Mouse (Mus musculus) thymus, postnatal 0 days (tissue): ENCODE results near the gene Naxd. TPM values are rescaled to one million over a fixed set of nuclear protein-coding genes. Genes with fewer than 3 reads are reported as not detected.
"Not testable (repeated sequence)": the region's sequence is repeated elsewhere in the genome, so short reads cannot be mapped to it uniquely, and the experiment has no call there.

Source experiments
- DNase-seq: peaks from one replicate; pipeline ENCODE4 v3.0.0-alpha.2; 2015; ENCODE audit warnings: low spot score
- polyA plus RNA-seq: library from polyadenylated mRNA; unstranded; fragments of >200 nt; fragmentation: Nextera tagmentation; extraction: Ambion mirVana; gene quantifications from 2 replicates; pipeline ENCODE4 v1.2.1, GENCODE M21; 2015

Gene Naxd
- polyA plus RNA-seq = 143 and 161 TPM in 2 replicates

DNA sequence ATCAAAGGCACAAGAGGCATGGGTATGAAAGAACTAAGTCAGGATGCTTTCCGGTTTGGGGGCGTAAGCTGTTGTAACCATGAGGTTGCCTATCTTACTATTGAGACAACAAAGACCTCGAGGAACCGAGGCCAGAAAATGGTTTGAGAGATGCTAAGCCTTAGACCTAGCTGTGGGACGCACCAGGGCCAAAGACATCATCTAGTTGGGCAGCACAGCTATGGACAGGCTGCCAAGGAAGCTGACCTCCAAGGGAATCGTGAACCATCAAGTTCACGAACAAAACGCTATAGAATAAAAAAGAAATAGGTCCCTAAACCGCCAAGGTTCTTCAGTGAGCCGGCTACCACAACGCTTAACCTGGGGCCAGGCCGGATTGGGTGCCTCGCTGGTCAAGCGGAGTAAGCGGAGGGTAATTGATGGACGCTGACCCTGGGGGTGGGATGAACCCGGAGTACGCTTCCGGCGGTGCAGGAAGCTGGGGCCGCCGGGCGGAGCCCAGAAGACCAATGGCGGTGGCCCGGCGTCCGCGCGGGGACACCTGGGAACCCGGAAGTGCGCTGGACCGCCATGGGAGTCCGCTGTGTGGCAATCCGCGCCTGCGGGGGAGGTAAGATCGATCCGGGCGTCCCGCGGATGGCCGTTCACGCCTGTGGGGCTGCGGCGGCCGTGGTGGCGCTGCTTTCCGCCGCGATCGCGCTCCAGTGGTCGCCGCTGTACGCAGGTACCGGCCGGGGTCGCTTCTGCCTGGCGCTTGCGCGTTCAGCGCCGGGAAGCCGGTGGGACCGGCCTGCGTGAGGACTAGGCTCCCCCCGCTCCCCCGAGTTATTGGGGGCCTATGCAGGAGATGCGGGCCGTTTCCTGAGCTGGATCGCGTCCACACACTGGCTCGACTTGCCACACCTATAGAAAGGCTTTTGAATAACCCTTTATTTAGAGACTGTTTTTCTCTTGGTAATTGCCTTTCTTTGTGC is at the start of gene Naxd:
Gene Naxd (plus strand): TSS at position 490 of the 974 bp plus-strand sequence.
- peak; percentile 89 for DNase-seq

GRCm38 (mm10) chr8:11447910-11448570 is 49.3 kb upstream of the Naxd start:
- DNase-seq = no peak

DNA sequence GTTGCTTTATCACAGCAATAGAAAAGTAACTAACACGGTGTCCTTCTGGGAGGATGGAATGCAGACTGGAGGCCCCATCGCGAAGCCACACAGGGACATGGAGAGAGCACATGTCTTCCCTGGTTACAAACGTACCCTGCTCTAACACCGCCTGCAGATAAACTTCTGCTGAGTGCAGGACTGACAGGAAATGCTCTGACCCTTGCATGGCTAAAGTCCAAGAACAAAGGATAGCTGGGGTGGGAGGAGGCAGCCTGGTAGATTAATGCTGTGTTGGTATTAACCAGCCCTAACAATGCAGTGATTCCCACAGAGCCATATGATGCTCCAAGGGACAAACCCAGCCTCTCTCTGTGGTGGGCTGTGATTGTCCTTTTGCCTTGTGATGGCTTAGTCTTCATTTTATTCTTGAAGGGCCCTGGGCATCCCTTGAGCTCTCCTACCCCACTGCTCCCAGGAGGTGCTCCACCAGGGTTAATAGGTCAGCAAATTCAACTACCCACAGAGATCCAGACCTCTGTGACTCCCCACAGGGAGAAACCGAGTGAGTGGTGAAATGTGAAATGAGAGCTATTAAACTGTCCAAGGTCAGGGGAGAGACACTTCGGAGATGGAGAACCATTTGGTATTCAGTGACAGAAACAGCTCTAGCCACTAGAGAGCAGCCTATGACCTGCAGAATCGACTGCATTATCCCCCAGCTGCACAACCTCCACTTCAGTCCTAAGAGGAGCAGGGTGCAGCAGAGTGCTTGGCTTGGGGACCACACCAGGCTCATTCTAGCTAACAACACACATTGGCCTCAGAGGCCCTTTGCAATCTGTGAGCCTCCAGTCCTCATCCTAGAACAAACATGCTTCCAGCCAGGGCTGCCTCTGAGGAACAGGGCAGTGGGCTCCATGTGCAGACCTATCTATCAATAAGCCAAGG is 46.9 kb upstream of the Naxd start:
- DNase-seq = peak; percentile 48

DNA sequence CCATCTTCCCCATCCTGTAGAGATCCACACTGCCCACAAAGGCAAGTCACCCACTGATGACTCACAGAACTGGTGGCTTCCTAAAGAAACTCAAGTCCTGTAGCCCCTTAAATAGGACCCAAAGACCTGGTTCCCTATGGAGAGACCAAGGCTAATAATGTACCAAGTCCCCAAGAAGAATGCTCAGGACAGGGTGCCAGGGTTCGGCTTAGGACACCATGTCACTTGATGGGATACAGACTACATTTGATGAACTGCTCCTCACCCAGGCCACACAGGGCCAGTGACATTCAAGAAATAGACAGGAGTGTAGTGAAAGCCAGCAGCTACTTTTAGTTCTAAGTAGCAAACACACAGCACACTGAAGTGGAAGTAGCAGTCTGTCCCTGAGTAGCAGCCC is 45.2 kb upstream of the Naxd start:
- DNase-seq = no peak

- DNase-seq = peak; percentile 47
Observed at GRCm38 (mm10) chr8:11452559-11452958, 44.7 kb upstream of the Naxd start.

- peak; percentile 31 for DNase-seq
Observed at GRCm38 (mm10) chr8:11452974-11453373, 44.3 kb upstream of the Naxd start.

GRCm38 (mm10) chr8:11454228-11454627 is 43.1 kb upstream of the Naxd start:
- no peak for DNase-seq

DNA sequence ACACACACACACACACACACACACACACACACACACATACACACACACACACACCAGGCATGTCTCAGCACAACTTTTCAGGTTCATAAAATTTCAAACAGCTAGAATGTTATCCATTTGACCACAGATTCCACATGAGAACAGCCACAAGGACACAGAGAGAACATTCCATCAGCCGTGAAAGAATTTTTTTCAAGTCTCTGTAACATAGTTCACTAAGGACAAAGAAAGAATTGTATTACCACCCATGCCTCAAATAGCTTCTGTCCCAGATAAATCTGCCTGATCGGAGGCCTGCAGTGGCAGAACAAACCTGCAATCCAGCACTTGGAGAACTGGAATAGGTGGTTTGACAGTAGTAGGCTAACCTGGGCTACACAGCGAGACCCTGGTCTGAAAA is 40.0 kb upstream of the Naxd start:
- DNase-seq = no peak

GRCm38 (mm10) chr8:11457981-11458836 is 39.1 kb upstream of the Naxd start:
- DNase-seq = no peak

DNA sequence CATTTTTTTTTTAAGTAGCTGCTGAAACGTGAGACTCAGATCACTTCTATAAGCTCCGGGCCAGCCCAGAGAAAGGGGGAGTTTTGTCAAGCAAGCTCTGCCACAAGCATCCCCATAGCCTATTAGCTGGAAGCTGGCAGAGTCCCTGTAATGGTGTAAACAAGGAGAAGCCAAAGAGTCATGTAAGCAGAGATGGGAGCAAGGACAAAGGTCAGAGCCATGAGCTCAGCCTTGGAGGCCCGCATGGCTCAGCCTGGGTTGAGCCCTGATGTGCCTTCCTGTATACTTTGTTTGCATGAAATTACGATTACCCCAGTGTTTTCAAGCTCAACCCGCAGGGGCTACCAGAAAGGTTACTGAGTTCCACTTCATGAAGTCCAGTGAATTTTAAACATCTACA is 38.3 kb upstream of the Naxd start:
- no peak for DNase-seq

DNA sequence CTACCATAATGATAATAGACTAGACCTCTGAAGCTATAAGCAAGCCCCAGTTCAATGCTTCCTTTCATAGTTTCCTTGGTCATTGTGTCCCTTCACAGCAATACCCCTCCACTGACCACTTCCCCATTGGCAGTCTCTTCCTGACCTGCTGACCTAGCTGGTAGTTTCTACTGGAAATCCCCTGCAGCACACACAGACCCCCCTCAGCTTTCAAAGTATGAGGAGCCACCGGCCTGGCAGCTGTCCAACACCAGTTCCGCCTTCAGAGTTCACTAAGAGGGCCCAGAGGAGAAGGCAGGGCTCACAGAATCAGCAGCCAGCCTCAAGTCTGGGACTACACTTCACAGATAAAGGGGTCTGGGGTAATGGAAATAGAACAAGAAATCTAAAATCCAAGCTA is 36.4 kb upstream of the Naxd start:
- DNase-seq = no peak

- no peak for DNase-seq
Observed at GRCm38 (mm10) chr8:11461847-11462246, 35.5 kb upstream of the Naxd start.

DNA sequence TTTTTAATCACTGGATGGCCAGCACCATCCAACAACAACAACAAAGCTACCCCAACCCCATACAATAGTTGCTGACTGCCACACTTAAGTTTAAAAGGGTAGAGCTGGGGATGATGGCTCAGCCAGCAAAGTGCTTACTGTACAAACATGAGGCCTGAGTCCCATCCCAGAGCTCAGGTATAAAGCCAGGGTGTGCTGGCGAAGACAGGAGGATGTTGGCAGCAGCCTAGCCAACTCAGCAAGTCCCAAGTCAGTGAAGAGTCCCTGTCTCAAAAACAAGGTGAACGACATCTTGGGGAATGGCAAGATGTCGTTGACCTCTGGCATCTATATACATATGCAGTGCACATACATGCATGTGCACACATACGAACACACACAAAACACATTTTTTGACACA is 34.7 kb upstream of the Naxd start:
- DNase-seq = no peak

GRCm38 (mm10) chr8:11463541-11463888 is 33.8 kb upstream of the Naxd start:
- no peak for DNase-seq

- DNase-seq = no peak
Observed at GRCm38 (mm10) chr8:11463889-11464706, 33.2 kb upstream of the Naxd start.

DNA sequence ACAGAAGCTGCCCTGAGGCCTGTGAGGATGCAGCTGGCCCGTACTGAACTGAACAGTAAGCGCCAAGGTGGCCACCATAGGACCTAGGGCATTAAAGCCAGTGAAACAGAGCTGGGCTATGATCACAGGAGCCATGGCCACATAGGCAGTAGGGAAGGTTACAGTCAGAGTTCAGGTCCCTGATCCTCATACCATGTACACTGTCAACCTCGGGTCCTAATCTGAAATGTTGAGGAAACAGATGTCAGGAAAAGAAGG is 32.7 kb upstream of the Naxd start:
- DNase-seq = no peak

DNA sequence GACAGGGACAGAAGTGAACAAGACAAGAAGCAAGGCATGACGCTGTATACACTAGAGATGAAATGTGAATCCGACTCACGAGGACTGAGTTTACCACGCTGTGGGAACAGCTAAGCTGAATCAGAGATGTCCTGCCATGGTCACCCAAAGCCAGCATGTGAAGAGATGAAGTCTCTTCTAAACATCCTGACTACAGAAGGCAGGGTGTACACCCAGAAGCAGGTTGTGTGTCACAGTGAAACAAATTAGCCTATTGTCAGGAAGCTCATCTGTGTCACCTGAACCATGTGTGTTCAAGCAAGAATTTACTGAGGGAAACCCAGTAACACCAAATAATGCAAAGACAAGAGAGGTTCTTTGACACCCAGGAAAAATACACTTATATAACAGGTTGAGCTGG is 31.7 kb upstream of the Naxd start:
- no peak for DNase-seq

- not testable (repeated sequence) for DNase-seq
Observed at GRCm38 (mm10) chr8:11466528-11466927, 30.8 kb upstream of the Naxd start.

DNA sequence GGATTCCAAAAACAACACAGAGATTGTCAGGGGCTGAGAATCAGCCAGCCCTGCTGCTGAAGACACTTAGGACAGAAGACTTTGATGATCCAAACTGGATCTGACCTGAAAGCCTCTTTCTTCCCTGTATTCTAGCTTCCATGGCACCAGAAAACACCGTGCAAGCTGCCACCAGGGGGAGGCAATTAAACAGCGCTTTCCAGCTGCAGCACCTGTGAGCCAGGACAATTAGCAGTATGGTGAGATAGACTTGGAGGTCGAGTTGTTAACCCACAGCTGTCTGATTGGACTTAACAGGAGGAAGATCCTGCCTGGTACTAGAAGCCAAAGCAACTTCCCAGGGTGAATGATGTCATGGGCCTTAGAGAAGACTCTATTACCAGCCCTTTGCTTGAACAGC is 28.2 kb upstream of the Naxd start:
- DNase-seq = peak; percentile 56

DNA sequence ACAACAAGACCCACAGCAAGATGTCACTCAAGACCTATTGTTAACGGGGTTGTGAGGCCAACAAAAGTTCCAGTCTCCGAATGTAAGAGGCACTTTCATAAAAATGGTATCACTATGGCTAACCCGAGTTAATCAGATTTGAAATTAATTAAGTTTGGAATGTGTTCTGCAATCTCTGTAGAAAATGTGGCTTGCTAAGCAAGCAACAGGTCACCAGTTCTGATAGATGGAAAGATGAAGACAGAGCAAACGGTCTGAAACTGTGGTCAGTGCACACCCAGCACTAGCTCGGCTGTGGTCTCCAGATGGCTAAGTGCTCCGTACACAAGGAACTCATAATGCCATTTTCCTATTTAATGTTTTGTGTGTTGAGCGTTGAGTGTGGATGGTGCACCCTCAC is 26.6 kb upstream of the Naxd start:
- DNase-seq = no peak
